Mouse (Mus musculus): ENCODE results near the gene Taz. TPM values are rescaled to one million over a fixed set of nuclear protein-coding genes. Genes with fewer than 3 reads are reported as not detected.

Taz gene
- total RNA-seq (2015; ENCODE audit: low replicate concordance) (11.5 and 29.0 TPM in 2 replicates), total RNA-seq (2017; ENCODE audit: low replicate concordance) (7.2 and 24.5 TPM in 2 replicates)

DNA sequence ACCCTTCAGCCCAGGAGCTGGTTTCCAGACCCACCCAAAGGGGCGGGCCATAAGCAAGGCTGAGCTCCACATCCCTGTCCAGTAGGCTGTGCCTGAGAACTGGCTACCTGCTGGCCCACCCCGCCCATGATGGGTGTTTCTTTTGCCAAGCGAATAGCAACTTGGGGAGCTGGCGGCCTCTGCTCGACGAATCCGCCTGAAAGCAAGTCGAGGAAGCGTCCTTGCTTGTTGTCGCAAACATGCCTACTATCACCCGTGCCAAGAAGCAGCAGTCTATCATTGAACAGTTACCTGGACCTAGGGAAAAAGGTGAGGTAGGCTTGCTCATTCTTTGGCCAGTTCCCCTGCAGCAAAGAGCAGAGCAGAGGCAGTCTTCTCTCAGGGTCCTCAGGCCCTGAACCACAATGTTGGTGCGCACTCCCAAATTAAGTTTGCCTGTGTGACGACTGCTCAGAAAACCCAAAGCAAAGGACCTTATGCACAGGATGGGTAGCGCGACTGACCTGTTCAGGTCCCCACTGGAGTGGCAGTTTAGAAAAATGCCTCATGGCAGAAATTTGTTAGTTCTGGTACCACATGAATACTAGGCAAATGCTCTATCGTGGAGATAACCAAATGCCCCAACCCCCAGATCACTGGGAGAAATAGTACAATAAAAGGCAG is at the start of gene Taz, which contains the start of gene Dnase1l1:
Taz (plus strand) TSS at position 181 of the 663 bp plus-strand sequence.
Dnase1l1 (minus strand) TSS at position 606 of the 663 bp plus-strand sequence.
- peak; percentile 93 for ATAC-seq (replicated peaks; ENCODE audit: low FRiP score, poor library complexity, severe bottlenecking)

DNA sequence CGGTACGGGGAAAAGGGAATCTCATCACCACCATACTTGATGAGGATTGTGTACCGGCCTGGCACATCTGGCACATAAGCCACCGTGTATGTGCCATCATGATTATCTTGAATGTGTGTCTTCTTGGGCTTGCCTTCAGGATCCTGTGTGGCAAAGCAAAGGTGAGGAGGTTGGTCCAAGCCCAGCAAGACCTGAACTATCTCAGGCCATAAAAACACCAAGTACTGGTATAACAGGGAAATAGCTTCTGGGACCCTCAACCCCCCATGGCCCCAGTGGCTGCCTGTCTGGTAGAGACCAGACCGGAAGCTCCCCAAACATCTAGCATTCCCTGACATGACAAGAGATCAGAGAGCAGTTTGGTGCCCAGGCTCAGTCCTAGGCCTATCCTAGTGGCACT is 48.5 kb upstream of the Taz start:
- no peak for ATAC-seq (replicated peaks; ENCODE audit: low FRiP score, poor library complexity, severe bottlenecking)

DNA sequence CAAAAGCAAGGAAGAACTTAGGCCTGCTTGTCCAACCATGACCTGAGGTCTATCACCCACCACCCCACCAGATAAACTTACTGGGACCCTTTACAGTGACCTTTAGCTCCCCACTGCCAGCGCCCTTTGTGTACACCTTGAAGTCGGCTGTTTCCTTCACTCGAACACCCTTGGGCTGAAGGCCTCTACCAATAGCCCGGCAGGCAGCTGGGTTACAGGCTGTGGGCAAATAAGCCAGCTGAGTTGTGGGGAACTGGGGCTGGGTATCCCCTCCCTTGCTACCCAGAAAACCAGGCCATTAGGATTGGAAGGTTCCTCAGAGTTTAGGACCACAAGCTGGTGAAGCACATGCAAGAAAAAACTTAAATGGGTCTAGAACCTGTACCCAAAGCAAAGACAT is 41.4 kb upstream of the Taz start:
- no peak for ATAC-seq (replicated peaks; ENCODE audit: low FRiP score, poor library complexity, severe bottlenecking)

DNA sequence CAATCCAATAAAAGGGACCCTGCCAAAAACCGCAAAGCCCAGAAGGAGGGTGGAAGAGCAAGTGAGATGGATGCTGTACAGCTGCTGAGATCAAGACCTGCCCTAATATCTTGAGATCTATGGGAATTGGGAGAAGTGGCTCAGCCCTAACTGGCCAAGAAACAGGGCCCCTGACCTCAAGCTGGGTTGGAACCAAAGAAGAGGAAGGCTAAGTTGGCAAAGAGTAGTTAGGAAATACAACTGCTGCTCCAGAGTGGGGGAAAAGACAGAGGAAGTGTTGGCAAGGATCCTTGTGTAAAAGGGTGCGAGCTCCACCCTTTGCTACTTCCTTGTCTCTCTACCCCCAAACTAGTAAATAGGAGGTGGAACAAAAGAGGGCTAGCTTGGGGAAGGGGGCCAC is 38.3 kb upstream of the Taz start:
- no peak for ATAC-seq (replicated peaks; ENCODE audit: low FRiP score, poor library complexity, severe bottlenecking)

DNA sequence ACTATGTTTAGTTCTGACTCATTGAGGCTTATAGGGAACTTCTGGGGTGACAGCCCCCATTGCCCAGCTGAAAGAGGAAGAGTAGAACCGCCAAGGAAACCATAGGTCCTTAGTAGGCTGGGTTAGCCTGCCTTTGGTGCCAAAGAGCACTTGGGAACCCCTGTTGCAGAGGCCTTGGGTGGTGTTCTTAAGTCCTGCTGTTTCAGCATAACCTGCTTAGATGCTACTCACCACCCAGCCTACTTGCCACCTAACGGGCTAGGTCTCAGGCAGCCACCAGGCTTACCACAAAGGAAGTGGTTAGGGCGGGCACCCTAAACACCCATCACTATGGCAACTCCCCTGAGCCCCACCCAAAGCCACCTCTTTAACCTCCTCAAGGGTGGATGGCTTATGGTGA is 37.9 kb upstream of the Taz start:
- ATAC-seq (replicated peaks; ENCODE audit: low FRiP score, poor library complexity, severe bottlenecking) = peak; percentile 72

DNA sequence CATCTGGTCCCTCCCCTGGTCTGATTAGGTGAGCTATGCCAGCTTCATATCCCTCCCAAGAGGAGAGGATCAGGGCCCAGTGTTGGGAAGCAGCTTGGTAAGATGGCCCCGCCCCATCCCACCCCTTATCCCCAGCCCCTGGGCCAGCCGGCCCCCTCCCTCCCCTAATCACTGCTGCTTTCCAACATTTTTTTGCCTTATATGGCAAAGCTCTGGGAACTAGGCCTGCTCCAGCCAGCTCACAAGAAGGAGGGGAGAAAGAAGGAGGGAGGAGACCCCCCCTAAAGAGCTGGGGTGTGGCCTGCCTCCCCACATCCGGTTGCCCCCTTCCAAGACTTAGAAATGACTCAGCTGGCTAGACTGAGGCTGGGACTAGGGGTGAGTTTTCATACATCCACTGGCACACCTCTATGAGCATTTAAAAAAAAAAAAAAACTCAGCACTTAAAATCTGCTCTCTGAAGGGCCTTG is 37.1 kb upstream of the Taz start:
- no peak for ATAC-seq (replicated peaks; ENCODE audit: low FRiP score, poor library complexity, severe bottlenecking)

DNA sequence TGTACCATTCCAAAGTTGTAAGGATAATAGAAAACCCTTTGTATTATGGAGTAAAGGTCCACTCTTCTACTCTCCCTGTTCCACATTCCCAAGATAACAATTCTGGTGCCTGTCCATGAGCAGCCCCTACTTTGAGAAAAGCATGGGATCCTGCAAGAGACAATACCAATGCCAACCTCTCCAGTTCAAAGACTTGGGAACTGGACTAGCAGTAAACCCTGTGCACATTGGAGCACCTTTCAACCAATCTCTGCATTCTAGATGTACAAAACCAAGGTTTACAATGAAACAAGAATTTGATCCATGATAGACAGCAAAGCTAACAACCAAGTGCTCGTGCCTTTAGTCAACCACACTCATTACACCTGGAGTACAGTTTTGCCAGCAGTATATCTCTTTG is 36.6 kb upstream of the Taz start:
- ATAC-seq (replicated peaks; ENCODE audit: low FRiP score, poor library complexity, severe bottlenecking) = no peak

DNA sequence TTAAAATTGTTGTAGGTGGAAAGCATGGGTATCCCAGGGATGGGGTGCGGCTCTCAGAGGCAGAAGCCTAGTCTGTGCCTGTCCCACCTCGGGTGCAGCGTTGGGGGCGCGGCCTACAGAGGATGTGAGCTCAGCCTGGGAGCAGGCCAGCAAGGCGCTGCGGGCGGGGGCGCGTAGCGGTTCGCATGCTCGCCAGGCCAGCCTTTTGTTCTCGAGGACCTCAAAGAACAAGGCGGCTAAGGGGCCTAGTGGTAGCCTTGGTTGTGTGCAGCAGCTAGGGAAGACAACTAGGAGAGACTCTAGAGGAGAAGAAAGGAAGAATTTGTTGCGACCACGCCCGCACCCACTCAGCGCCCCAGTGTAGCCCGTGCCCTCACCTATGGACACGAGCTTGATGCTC is 36.0 kb upstream of the Taz start:
- ATAC-seq (replicated peaks; ENCODE audit: low FRiP score, poor library complexity, severe bottlenecking) = 0 out of 2 replicates have a peak, but pooled peaks have one; percentile 51

DNA sequence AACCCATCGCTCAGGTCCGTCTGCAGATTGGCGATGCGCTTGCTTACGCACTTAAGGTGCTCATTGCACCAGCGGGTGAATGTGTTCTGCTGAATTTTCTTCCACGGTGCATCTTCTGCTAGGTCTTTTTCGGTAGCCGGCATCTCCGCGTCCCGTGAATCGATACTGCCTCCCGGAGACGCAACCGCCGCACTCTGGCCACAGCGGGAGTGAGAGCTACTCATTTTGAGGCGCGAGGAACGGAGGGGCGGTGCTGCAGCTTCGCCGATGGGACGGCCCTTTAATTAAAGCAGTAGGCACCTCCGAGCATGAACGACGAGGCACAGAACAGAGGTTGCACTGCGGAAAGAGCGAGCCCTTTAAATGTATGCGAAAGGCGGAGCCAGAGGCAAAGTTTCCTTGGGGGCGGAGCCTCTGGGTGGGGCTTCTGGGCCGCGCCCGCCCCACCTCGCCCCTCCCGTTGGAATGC is 35.5 kb upstream of the Taz start:
- peak; percentile 82 for ATAC-seq (replicated peaks; ENCODE audit: low FRiP score, poor library complexity, severe bottlenecking)

DNA sequence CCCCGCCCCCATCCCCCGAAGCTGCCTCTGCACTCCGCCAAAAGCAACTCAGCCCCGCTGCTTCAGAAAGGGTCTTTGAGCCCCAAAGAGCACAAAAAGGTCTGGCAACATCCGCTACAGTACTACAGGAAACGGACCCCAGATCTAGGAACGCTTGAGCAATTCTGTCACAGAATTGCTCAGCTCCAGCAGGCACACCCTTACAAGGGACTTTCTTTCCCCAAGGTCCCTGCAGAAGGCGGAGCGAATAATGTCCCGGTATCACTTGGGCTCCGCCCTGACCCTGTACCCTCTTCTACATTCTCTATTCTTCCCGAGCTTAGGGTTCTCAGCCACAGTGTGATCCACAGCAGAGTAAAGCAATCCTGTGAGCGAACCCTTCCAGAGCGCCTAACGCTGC is 35.0 kb upstream of the Taz start:
- no peak for ATAC-seq (replicated peaks; ENCODE audit: low FRiP score, poor library complexity, severe bottlenecking)

DNA sequence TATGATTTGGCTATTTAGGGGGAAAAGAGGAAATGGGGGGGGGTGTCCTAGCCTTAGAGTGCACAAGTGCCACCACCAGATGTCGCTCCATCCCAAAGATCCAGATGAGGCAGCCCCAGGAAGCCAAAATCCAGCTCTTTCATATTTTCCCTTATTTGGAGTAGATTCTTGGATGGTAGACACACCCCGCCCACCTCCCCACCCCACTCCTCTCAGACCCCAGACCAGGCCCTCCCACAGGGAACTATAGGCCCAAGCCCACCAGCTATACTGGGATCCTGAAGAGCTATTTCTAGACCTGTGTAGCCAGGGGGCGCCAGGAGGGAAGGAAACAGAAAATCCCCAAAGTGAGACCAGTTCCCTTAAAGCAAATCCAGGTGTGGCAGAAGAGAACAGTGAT is 33.1 kb upstream of the Taz start:
- ATAC-seq (replicated peaks; ENCODE audit: low FRiP score, poor library complexity, severe bottlenecking) = no peak

DNA sequence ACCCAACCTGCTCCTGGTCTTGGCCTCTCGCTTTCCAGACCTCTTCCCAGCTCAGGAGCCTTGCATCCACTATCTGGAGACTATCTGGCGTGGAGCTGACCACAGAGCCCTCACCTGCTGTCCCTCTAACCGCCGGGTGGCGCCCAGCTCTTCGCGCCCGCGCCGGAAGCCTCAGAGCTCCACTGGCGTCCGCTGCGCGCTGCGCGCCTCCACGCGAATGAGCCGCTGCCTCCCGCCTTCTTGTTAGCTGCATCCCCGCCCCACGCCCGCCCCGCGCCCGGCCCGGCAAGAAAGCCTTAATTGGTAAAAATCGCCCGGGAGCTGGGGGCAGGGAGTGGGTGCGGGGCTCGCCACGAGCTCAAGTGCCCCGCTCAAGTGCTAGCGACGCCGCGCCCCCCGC is 32.1 kb upstream of the Taz start, which contains the start of gene Flna:
Flna (minus strand) TSS at position 206 of the 400 bp plus-strand sequence.
- no peak for ATAC-seq (replicated peaks; ENCODE audit: low FRiP score, poor library complexity, severe bottlenecking)

DNA sequence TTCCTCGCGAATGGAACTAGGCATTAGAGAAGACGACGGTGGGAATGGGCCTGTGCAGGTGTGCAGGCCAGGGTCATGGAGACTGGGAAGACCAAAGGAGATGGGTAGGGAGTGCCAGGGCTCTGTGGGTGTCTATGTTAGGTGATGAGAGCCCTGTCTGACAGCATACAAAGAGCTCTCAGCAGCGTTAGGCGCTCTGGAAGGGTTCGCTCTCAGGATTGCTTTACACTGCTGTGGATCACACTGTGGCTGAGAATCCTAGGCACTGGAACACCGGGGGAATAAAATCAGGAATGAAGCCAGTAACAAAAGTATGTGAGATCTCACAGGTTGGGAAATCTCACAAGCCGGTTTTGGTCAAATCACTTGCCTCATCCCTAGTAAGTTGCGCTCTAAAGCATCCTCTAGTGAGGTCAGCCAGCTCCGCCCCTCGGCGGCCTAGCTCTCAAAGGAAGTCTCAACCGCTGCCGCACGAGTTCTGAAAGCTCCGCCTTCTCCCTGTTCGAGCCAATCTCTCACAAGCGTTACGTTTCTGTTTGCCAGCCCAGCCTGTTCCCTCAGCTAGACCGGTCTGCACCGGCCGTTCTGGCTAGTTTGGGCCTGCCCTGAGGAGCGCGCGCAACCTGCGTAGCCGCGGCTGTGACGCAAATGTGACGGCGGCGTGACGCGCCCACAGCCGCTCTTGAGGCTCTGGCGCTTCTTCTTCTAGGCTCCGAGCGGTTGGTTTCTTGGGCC is 27.4 kb upstream of the Taz start, which contains the start of gene Emd:
Emd (plus strand) TSS at position 535 of the 735 bp plus-strand sequence.
- ATAC-seq (replicated peaks; ENCODE audit: low FRiP score, poor library complexity, severe bottlenecking) = peak; percentile 96

DNA sequence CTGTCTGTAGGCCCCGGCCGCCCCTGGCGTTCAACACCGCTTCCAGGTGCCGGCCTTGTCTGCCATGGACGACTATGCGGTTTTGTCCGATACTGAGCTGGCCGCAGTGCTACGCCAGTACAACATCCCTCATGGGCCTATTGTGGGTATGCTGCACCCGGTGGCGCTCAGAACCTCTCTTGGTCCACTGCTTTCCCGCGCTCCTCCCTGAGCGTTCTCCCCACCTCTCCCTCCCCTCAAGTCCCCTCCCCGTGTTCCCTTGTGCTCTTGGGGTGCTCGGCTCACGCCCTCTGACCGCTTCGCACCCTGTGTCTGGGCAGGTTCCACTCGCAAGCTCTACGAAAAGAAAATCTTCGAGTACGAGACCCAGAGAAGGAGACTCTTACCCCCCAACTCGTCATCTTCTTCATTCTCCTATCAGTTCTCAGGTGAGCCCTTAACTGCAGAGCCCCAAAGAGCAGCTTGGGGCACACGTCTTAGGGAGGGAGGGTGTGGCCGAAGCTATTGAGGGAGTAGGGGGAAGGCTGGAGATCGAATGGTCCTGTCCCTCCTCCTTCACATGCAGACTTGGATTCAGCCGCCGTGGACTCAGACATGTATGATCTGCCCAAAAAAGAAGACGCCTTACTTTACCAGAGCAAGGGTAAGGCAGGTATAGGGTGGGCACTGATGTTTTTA is 26.7 kb upstream of the Taz start:
- peak; percentile 62 for ATAC-seq (replicated peaks; ENCODE audit: low FRiP score, poor library complexity, severe bottlenecking)

DNA sequence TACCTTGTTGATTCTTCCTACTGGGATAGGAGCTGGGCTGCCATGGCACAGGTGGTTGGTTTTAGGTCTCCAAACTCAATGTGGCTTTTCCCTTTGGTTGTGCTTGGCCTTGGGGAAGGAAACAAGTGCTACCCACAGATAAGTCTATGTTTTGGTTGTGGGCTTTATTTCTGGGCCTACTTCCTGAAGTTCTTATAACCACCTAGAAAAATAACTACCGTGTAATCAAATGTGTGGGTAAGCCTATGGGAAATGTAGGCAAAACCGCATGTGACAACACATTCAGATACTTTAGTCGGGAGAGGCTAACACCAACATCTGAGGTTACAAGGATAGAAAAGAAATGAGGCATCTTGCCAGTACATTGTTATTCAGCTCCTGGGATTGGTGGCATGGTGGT is 24.0 kb upstream of the Taz start:
- ATAC-seq (replicated peaks; ENCODE audit: low FRiP score, poor library complexity, severe bottlenecking) = no peak

DNA sequence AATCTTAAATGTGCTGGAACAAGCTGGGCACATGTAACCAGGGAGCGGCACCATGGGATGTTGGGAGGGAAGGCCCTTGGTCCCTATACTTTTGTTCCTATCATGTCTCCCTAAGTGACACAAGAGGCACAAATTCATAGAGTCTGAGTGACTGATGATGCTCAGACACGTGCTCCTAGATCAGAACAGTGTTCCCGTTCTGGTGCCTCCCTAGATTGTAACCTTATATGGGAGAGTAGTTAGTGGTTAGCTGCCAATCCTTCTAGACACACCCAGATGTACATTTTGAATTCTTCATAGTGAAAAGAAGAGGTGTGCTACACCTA is 12.0 kb upstream of the Taz start:
- ATAC-seq (replicated peaks; ENCODE audit: low FRiP score, poor library complexity, severe bottlenecking) = peak; percentile 15; the same call in 1 of the 2 replicates

DNA sequence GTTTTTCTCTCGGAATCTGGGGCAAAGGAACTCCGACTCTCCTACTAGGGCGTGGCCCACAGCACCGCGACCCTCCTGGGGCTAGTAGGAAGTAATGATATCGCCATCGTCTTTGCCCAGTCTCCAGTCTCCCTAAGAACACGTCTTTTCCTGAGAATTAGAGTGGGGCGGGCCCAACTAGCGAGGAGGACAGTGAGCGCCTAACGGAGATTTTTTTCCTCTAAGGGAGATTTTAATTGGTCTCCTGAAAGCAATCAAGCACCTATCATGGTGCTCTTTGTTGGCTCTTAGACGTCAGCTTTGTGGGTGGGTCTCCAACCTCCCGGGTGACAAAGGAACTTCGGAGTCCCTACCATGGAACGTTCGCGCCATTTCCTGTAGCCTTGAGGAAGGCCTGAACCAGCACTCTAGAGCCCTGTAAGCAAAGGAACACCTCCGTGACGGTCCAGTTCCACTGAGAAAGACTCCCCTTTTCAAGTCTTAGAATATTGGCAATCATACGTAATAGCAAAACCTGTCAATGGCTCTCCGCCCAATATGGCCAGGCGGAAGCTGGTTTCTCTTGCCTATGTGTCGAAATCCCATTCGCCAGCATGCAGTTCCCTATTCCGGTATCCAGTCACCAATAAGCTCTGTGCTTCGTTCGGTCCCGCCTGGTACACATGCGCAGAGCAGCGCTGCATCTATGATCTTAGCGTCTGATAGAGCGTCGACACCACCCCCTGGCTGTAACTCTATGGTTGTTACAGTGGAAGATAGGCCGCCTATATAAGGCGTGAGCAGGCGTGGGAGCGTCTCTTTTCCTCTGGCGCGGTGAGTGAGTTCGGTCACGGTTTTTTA is 11.4 kb upstream of the Taz start, which contains the start of gene Rpl10:
Rpl10 (plus strand) TSS at position 751 of the 840 bp plus-strand sequence.
- peak; percentile 97 for ATAC-seq (replicated peaks; ENCODE audit: low FRiP score, poor library complexity, severe bottlenecking)

DNA sequence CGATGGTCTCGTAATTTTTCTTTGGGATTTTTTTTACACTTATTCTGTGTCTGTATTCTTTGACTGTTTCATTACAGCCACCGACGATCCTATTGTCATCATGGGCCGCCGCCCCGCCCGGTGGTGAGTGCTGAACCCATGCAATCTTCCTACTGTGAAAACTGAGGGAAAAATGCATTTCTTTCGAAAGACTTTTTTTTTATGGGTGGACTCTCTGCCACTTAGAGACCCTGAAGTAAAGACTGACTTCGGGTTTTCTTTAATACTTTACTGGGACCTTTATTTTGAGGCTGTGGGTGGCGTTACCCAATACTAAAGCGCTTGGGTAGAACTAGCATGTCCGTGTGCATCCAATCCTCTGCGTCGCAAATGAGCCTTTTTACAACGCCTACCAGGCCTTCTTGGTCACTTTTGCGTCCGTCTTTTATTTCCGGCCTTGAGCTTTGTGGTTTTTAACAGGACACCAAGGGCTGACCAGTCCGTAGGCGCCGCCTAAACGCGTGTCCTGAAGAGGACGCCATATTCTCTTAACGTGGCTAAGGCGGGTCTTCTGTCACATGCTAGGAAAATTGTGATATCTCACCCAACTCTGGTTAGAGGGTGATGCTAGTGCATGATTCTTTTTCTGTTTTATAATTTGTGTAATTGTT is 10.7 kb upstream of the Taz start:
- ATAC-seq (replicated peaks; ENCODE audit: low FRiP score, poor library complexity, severe bottlenecking) = peak; percentile 37
